Mouse (Mus musculus): Measurements from ENCODE around the gene Uts2.

DNA sequence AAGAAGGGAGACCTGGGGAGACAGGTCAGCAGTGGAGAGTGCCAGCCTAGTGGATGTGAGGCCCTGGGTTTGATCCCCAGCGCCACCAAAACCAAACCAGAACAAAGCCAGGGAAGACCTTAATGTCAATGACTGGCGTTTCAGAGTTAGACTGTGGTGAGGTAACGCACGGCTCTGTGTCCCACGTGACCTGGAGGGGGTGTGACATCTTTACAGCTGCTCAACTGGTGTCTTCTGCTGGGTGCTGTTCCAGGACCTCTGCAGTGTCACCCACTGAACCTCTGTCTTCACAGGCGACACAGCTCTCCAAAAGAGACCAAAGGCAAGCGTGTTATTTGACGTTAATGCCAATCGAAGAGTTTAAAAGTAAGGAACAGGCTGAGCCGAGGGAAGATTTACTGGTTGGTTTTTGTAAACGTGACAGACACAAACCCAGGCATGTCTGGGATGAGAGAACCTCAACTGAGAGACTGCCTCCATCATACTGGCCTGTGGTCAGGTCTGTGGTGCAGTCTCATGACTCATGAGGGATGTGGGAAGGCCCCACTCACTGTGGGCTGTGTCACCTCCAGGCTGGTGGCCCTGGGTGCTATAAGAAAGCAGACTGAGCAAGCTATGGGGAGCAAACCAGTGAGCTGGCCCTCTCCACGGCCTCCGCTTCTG, 8.9 kb downstream of the Uts2 start:
- no peak for TF ChIP-seq CTCF (IDR thresholded peaks at IDR 0.05; ENCODE audit: borderline replicate concordance, extremely low read depth, insufficient read depth, insufficient read length)
- no peak for TF ChIP-seq POLR2A (IDR thresholded peaks at IDR 0.05; ENCODE audit: borderline replicate concordance, extremely low read depth, insufficient read depth, insufficient read length, poor library complexity, severe bottlenecking)

Measured in brain, embryonic 14.5 days (tissue).